Mouse (Mus musculus) C2C12 (cell line): ENCODE measurements around the gene Hoxd8.

Experiments
- CTCF ChIP-seq: IDR thresholded peaks from one replicate; pipeline ENCODE4 v1.5.1; 2011; ENCODE audit not compliant: control insufficient read depth, insufficient read depth, insufficient read length
- MYOG ChIP-seq: IDR thresholded peaks from one replicate; pipeline ENCODE4 v1.6.1; 2011; ENCODE audit not compliant: control insufficient read depth, insufficient read length; ENCODE audit errors: extremely low read depth

DNA sequence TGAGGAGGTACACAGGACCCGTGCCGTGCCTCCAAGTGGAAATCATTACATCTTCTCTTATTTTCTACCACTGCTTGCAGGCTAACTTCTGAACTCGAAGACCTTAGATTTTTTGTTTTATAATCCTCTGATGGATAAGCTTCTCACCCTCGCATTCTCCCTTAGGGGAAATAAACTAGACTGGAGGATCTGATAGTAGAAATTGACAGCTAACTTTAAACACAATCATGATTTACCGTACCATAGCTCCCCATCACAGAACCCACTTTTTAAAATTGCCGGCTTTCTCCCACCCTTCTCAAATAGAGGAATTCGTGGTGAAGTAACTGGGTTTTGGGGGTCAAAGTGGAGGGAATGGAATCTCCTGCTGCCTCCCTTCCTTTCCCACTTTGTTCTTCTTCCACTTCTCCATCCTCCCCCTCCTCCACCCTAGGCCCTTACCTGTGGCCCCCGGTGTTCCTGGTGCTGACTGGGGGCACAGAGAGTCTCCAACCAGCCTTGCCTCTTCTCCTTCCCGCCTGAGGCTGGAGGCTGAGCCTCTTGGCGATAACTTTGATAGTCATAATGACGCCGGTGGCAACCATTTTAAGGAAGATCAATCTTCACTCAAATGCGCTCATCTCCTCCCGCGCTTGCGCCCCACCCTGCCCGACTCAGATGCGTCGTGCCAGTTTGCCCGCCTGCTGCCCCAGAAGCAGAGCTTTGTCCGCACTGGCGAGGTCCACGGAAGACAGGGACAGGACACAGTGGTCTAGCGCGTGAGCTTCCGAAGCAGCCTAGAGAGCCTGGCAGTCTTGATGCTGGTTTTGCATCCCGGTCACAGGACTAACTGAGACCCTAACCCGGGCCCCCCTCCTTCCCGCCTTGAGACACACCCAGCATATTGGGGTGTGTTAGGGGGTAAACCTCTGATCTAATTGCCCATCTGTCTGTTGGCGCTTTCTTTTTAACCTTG lies 43.7 kb upstream of the Hoxd8 start:
- TF ChIP-seq CTCF (no peak), MYOG (no peak)
